Mouse (Mus musculus): ENCODE results near the gene Yars.

The Yars gene

DNA sequence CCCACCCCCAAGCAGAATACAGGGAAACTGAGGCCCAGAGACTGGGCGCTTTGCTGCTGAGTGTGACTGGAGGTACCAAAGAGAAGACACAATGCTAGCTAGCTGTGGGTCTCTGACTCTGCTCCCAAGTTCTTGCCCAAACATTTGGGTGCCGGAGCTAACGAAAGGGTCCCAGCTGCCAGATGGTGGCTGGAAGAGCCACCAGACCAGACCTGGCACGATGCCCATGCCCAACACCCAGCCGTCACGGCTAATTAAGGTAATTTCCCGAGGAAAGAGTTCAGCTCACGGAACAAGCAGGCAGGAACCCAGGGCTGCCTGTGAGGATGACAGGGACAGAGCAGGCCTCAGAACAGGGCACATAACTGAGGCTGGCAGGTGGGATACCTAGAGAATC is 38.4 kb downstream of the Yars start:
- DNase-seq, result no peak

DNA sequence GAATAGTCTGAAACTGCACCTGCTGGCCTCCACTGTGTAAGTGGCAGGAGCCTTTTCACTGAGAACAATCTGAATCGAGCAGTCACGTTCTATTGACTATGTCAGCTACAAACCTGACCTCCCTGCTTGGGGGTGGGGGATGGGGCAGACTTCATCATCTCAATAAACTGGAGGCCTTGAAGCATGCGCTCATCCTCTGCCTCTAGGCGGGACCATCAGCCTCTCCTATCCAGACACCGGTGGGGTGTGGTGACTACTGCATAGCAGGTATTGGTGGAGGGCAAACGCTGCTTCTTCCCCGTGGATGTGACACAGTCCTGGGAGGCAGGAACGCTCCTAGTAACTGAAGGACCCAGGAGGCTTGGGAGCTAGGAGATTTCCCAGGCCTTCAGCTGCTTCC is 41.4 kb downstream of the Yars start:
- DNase-seq, result no peak

DNA sequence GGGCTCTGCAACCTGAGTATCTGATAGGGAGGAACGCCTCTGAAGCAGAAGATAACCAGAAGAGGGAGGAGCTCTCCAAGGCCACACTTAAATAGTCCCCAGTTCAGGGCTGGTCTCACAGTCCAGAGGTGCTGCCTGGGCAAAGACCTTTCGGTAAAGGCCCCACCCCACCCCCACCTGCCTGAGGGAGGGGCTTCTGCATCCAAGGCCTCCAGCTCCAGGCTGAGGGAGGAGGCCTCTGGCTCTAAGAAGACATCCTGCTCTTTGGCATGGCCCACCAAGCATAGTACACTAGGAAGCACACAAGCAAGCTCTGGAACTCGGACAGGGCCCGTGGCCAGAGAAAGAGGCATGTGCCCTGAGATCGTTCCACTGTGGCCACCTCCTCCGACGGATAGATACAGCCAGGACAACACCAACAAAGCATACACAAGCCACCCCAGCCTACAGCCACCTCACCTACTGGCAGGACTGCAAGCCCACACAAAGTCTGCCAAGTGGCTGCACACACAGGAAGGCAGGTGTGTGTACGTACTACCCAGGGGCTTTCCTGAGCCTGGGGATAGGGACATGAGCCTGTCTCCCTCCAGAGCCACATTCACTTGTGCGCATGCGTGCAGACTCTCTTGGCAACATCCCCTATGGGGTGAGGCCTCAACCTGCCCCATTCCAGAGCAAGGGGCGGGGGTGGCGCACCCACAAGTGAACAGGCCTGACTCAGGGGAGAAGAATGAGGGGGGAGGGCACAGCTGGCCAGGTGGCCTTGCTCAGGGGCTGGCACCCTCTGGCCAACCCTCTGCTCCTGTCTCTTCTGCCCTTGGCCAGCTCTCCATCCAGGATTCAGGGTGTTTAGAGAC is 42.3 kb downstream of the Yars start:
- DNase-seq, result peak; percentile 78 to 89

DNA sequence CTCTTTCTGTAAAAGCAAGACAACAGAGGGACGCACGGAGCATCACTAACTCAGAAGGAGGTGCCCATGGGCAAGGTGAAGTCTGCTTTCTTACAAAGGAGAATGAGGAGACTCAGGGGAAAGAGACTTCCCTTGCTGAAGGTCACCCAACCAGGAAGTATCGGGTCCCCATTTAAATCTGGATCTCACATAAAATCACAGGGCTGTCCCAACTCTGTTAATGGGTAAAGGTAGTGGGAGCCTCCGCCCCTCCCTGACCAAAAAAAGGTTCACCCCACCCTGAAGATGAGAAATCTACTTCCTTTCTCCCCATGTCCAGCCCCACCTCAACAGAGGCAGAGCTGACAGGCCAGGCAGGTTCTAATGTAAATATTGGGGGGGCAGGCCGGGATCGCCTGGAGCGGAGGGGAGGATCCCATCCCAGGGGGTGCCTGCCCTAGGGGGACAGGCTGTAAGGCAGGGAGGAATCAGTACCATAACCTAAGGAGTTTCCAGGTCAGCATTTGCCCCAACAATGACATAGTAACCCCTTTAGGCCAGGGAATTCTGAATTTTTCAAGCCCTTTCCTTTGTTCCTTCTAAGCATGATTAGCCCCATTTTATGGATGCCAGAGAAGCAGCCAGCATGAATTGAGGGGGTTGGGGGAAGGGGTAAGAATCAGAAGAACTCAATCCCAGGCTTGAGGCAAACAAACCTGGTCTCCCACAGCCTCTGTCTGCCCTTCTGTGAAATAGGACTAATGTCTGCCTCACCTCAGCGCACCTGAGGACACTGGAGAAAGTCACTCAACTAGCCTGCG is 43.2 kb downstream of the Yars start:
- DNase-seq, result no peak

DNA sequence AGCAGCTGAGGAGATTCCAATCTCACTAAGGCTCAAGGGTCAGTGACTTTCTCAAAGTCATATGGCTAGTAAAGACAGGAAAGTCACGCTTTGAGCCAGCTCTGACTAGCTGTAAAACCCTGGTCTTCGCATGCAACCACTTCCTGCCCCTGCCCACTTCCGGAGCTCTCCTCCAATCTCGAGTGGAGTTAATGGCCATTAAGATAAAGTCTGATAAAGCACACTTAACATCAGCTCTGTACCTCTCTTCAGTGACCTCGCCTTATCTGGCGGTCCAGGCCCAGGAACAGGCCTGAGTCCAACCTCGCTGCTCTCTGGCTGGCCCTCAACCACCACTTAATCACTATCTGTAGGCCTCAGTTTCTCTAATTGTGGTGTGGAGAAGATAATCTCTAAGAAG is 44.9 kb downstream of the Yars start:
- no peak for DNase-seq

DNA sequence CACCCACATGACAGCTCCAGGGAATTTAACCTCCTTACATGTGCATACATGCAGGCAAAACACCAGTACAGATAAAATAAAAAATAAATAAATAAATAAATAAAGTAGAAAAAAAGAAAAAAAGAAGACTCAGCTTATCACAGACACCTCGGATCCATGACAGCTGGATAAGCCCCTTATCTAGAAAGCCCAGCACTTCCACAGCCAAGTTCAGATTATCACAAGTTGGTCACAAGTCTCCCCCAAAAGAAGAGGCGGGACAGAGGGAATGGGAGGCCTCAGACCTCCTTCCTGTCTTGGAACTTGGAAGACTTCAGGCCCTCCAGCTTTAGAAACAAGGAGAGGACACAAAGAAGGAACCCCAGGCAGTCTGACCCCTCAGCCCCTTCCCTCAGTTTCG is 45.6 kb downstream of the Yars start:
- DNase-seq, result no peak

DNA sequence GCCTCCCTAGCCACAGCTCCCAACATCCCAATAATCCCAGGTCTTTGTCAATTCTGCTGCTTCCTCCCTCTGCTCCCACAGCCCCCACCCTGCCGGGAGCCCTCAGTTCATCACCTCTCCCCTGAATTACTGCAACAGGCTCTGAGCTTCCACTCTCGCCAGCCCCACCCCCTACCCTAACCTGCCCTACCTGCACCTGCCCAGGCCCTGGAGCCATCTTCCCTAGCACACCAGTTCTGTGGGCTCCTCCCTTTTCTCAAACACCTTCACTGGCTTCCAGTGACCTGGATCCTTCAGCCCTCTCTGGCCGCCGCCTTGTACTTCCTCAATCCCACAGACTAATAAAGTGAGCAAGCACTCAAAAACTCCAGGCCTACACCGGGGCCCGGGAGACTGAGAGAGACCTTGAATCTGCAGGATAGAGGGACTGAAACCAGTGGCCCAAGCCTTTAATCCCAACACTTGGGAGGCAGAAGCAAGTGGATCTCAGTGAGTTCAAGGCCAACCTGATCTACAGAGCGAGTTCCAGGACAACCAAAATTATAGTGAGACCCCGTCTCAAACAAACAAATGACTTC is 46.8 kb downstream of the Yars start:
- no peak for DNase-seq

DNA sequence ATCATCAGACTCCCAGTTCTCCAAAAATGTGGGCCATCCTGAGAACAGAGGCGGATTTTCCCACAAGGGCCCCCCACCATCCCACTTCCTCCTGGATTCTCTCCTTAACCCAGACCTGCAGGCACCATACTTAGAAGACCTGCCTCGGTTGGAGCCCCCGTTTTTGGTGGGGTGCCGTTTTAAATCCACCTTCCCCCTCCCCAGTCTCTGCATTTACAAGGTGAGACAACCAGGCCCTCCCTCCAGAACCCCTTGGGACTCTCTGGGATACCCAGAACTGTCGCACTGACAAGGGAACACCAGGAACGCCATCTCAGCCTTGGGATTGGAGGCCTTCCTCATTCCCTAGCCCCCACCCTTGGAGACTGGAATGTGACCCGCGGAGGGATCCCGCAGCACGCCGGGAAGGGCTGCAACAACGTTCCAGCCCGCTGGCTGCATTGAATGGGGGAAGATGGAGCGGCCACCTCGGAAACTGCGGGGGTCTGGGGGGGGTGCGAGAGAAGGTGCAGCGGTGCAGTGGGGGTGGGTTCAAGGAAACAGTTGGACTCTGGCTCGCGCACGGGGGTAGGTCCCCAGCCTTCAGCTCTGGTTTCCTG is 48.4 kb downstream of the Yars start:
- no peak for DNase-seq

DNA sequence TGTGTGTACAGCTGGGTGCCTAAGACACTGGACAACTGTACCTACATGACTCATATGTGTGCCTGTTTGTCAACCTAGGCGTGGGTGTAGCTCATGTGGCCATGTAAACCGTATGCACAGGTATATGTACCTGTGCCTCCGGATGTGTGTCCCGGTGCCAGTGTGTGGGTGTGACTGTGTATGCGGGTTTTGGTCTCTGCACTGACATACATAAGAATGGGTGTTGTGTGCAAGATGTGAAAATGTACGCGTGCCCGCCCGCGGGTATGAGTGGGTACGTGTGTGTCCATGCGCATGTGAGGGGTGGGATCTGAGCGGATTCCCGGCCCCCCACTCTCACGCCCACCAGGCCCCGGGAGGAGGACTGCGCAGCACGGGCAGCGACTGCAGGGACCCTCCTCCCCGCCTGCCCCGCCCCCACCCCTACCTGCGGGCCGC is 49.0 kb downstream of the Yars start:
- DNase-seq, result no peak

DNA sequence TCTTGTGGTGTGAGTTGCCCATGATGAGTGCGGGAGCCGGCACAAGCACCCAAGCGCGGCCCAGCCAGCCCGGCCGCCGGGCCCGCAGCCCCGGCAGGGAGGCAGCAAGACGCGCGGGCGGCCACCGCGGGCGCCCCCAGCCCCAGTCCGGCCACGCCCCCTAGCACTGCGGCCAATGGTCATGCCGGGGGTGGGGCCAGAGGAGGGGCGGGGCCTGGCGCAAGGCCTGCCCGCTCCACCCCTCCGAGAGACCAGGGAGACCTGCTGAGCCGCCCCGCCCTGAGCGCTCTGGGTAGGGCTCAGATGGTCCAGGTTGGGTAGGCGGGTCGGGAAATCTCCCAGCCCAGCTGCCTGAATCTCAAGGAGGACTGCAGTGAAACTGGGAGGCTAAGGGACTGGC is 49.5 kb downstream of the Yars start:
- DNase-seq, result peak; percentile 75 to 87

DNA sequence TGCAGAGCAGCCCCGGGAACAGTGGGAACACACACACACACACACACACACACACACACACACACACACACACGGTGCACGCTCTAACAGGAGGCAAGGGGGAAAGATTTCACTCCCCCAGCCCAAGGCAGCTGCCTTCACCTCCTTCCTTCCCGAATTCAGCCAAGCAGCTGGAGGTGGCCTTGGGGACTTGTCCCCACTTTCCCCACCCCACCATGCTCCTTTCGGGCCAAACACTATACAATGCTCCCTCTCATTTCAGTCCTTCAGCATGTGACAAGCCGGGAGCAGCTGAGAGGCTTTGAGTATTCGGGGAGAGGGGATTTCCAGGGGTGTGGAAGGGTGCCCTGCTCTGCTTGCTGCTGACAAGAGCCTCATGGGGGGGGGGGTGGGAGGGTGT is 52.3 kb downstream of the Yars start:
- no peak for DNase-seq

DNA sequence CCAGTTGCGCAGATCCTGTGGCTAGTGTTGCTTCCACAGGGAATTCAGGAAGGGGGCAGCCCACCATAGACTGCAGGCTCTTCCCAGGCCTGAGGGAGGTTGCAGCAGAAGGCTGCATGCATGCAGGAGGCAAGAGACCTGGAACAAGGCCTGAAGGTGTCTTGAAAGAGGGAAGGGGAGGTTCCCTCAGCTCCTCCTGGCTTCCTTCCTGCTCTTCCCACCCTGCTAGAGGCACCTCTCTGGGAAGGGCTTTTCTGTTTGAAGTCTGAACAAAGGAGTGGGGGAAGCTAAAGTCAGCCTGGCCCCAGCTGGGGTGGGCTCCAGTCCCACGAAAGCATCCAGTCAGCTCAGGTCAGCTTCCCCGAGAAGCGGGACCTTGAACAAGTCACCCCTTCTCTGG is 52.8 kb downstream of the Yars start:
- DNase-seq, result no peak

DNA sequence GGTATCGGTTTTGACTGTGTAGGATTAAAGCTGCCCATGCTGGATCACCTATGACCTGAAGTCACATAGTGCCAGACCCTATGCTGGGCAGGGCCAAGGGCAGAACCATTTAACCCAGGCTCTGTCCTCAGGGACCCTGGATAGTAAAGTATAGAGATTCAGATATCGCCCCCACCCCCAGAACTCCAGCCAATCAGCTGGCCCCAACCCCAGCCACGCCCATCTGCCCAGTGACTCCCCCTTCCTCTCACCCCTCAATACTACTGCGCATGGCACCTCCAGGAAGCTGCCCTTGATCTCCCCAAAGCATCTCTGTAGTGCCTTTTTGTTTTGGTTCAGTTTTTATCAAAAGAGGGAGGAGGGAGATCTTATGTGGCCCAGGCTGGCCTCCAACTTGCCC is 53.2 kb downstream of the Yars start:
- no peak for DNase-seq

DNA sequence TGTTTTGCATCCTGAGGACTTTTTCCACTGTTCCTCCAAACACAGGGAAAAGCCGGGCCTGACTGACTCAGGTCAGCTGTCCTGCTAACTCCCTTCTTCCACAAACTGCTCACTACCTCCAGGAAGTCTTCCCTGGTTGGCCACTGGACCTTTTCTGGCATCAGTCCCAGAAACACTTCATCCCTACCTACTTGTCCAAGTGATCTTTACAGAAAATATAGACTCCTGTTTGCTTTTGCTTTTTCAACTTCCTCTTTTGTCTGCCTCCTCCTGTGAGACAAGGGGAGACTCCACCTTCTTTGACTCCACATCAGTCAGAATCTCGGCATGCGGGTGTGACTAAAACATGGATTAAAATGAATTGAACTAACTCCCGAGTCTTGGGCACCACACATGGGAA is 55.2 kb downstream of the Yars start:
- peak in 1 of 2 experiments; percentile 63 for DNase-seq

DNA sequence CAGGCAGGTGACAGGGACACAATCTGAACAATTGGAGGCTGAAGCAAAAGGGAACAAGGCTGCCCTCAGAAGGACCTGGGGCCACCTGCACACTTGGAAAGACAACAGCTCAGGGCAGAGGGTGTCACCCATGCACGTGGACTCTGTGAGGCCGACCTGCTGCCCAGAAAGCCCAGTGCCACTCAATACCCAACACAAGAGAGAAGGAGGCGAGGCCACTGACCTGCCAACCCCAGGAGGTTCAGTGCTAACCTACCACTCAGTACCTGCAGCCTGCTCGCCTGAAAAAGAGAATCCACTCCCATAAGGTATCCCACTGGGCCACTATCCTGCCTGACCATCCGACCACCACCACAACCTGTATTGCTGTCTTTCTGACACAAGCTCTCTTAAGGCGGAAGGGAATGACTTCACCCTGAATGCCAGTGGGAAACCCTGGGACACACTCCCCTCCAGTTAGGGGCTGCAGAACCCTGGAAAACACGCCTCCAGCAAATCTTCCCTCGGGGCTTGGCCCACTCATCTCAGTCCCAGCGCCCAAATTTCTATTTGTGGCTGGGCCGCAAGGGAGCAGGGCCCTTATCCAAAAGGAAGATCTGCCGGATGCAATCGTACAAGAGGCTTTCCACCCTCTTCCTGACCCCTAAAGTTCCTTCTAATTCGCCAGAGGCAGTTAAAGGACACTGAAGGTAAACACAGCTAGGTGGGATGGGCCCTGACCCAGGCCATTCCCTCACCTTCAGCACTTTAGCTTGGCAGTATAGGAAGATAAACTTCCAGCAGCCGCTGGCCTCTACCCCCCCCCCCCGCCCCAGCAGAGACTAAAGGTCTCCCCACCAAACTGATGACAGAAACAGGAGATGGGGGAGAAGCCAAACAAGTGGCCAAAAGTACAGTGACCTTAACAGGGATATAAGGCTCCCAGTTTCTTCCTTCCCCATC is 57.1 kb downstream of the Yars start:
- DNase-seq, result no peak

DNA sequence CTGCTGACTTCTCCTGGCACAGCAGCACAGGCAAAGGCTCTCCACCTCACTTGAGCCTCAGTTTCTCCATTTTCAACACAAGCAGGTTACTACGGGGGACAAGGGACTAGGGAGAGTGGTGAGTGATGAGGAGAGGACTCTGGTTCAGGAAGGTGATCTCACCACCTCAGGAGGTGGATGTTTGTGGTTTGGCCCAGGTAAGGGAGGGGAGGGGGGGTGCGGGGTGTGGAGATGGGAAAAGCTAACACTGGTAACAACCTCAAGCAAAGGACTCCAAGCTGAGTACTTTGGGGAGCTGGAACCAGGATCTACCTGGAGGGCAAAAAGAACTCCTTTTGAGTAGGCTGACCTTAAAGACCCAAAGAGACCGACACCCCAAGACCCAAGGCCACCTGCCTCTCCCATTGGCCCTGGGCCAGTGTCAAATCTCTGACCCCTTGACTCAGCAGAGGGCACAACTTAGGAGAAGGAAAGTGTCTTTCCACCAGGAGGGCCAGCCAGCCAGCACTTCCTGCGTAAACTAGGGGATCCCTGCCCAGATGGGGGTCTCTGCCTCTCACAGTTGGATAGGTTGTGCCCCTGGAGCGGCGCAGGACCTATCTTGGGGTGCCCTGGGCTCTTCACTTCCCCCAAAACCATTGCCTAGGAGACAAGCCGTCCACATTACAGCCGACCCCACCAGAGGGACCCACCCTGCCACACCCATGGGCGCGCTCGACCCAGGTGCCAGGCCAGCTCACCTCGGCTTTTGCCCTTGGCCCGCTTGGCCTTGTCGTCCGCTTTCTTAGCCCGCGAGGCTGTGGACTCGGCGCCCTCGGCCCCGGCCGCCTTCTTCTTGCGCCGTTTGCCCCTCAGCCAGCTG is 58.1 kb downstream of the Yars start:
- DNase-seq, result no peak

DNA sequence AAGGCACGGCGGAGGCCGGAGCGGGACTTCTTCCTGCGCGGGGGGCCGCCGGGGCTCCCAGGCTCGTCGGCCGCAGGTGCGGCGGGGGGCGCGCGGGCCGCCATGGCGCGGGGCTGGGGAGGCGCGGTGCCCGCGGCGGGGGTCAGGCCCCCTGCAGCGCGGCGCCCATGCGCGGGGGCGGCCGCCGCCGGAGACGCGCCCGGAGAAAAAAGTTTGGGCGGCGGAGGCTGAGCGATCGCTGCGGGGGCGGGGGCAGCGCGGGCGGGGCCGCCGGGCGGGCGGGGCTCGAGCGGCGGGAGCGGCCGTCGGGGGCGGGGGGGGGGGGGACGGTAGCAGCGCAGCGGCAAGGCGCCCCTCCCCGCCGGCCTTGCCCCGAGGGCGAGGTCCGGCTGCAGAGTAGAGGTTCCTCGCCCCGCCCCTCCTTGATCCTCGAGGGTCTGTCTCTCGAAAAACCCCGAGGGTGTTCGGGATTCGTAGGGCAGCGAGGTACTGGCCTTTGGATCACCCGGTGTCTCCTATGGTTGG is 58.7 kb downstream of the Yars start:
- DNase-seq, result peak in 1 of 2 experiments; percentile 76

DNA sequence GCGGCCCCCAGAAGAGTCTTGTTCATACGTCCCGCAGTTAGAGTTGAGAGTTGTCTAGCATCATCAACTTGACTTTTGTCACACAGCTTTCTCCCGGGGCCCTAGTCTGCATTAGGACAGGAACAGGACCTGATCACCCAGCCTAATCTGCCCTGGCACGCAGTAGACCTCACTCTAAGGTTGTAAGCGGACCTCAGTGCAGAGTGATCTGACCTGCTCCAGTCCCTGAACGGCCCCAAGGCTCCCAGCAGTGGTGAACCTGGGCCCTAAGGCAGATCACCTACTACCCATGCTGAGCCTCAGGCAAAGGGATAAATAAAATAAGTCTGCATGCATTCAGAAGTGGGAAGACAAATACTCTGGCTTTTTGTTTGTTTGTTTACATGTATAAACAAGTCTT is 59.7 kb downstream of the Yars start:
- DNase-seq, result no peak

DNA sequence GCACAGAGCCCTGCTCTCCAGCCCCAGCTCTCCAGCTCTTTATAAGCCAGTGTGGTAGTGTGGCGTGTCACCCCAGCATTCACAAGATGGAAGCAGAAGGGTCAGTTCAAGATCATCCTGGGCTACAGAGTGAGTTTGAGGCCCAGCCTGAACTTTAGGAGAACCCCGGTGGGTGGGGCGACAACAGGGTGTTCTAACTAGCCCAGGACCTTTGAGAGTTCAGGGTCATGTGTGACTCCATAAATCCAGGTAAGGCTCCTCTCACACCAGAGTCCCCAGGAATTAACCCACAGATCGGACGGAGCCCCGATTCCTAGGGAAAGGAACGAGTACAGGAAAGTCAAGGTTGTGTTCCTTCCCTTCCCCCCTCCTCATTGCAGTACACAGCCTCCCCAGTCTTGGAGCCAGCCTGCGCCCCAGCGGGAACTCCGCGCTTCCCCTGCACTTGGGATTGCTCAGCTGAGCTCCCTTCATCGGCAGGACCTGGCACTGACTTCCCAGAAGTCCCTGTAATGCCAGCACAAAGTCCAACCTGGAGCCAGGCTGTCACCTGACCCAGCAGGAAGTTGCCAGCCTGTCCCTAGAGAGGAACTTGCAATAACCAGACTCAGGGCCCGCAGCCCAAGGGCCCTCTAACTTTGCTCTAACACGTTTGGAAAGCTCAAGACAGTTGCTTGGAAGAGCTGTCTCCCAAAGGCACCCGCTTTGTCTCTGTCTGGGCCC is 61.4 kb downstream of the Yars start:
- DNase-seq, result peak; percentile 59 to 80

DNA sequence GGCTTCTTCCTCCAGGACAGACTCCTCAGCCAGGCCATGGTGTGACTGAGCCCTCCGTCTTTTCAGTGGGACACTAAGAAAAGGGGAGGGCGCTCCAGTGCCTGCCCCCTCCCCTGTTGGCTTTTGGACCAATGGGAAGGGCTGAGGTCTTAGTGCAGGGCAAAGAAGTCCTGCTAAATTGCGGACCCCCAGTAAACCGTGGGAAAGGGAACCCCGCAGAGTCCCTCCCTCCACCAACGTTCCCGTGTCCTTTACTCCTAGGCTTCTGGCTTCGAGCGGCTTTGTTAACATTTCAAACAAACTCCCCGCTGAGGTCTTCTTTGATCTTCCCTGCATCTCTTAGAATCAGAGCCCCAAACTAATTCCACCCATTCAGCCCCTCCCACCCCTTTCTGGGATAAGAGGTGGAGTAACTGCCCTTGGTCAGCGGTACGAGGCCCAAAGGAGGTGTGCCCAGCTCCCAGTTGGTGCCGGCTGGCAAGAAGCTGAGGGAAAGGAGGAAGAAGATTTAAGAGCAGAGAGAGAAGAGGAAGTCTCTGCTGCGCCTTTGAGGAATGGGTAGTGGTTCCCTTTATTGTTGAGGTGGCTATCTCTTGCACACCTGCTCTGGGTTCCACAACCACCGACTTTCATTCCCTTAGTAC is 62.0 kb downstream of the Yars start:
- no peak for DNase-seq
